Mouse (Mus musculus) E14TG2a.4 (cell line): ENCODE measurements around the gene Opa3.

Source experiments
- CTCF ChIP-seq: conservative IDR thresholded peaks from 2 replicates; pipeline ENCODE4 v1.5.1; 2014; ENCODE audit warnings: low read length
- POU5F1 ChIP-seq: IDR thresholded peaks from 2 replicates; pipeline ENCODE4 v1.6.1; 2014; ENCODE audit warnings: low read length, borderline replicate concordance

GRCm38 (mm10) chr7:19222875-19223274 is 5.3 kb upstream of the Opa3 start:
- no peak for TF ChIP-seq CTCF
- TF ChIP-seq POU5F1 = no peak
